Mouse (Mus musculus): ENCODE measurements around the gene Rnf25.

GRCm38 (mm10) chr1:74643926-74644325, 42.7 kb upstream of the Rnf25 start:
- TF ChIP-seq POLR2A (IDR thresholded peaks at IDR 0.05; ENCODE audit: low read depth, low read length) (no peak), CTCF (IDR thresholded peaks at IDR 0.05; ENCODE audit: extremely low read depth, insufficient read length, insufficient replicate concordance, low read depth, low read length) (no peak)

Data from small intestine, adult 2 months (tissue).